Mouse (Mus musculus) right cerebral cortex, postnatal 36 days (tissue): ENCODE measurements around the gene Vmn1r169.
"Not testable (repeated sequence)": the region's sequence is repeated elsewhere in the genome, so short reads cannot be mapped to it uniquely, and the experiment has no call there.

Source experiments
- DNase-seq, 2 experiments: peaks; one replicate each; pipeline ENCODE4 v3.0.0; 2022; ENCODE audit warnings: low spot score in 2 of 2, mixed read lengths in 1 of 2

Gene Vmn1r169

GRCm38 (mm10) chr7:23575226-23575625, at the start of gene Vmn1r169:
Gene Vmn1r169, plus strand, starts transcription at chr7:23575526.
- not testable (repeated sequence) for DNase-seq

GRCm38 (mm10) chr7:23539432-23539831, 35.9 kb upstream of the Vmn1r169 start, which contains the start of gene Vmn1r168:
Gene Vmn1r168, plus strand, starts transcription at chr7:23539732.
- DNase-seq = not testable (repeated sequence)

DNA sequence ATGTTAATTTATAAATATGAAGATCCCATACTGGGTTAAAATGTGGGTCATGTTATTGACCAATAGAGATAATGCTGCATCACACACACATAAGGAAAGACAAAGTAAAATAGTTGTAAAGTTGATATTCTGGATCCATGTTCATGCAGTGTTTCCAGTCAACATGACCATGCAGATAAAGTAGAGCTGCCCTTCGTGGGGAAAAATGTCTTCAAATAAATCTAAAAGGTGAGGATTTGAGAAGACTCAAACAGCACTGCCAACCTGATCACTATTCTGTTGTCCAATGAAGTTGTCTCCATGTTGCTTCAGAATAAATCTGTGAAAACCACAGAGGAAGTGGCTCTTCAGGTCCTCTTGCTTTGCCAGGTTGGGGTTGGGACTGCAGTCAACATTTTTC, 30.5 kb downstream of the Vmn1r169 start, which contains the start of gene Vmn1r170:
Gene Vmn1r170 (plus strand): TSS at position 301 of the 400 bp plus-strand sequence.
- not testable (repeated sequence) for DNase-seq
